Mouse (Mus musculus): ENCODE measurements at regions not wholly inside any gene's neighbourhood (a gene's known extent, or its start where the extent isn't known, plus 50 kb on each side); places are given as distances from the start of the nearest gene placed in this dataset.
A peak's percentile ranks its signal among the peaks of the same experiment; 100 is the strongest.

DNA sequence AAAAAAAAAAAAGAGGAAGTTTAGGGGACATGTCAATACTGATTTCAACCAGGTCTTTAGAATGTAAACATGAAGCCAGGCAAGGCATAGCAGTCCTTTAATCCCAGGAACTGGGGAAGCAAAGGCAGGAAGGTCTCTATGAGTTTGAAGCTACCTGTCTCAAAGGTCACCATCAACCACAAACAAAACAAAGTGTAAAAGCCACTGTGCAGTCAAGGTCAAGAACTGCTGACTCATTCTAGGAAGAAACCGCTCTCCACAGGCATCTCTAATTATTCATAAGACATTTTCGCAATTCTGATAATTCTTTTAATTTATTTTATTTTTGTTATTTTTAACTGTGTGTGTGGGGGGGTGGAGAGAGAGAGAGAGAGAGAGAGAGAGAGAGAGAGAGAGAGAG lies 364.0 kb downstream of the Cntnap4 start:
- no peak for DNase-seq

DNA sequence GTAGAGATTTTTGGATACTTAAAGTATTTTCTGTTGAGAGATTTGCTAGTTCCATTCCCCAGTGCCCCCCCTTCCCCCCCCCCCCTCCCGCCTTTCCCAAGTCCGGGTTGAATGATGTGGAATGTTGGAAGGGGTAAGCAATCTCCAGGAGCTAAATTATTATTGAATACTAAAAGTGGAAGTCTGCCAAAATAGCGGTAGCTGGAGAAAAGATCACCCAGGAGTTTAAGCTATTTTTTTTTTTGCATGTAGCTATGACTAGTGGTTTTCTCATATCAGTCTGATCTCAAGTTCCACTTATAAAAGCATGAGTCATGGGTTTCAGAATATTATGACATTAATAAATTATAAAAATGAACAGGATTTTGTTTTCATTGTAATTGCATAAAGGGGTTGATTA lies 365.6 kb downstream of the Cntnap4 start:
- DNase-seq, result no peak

DNA sequence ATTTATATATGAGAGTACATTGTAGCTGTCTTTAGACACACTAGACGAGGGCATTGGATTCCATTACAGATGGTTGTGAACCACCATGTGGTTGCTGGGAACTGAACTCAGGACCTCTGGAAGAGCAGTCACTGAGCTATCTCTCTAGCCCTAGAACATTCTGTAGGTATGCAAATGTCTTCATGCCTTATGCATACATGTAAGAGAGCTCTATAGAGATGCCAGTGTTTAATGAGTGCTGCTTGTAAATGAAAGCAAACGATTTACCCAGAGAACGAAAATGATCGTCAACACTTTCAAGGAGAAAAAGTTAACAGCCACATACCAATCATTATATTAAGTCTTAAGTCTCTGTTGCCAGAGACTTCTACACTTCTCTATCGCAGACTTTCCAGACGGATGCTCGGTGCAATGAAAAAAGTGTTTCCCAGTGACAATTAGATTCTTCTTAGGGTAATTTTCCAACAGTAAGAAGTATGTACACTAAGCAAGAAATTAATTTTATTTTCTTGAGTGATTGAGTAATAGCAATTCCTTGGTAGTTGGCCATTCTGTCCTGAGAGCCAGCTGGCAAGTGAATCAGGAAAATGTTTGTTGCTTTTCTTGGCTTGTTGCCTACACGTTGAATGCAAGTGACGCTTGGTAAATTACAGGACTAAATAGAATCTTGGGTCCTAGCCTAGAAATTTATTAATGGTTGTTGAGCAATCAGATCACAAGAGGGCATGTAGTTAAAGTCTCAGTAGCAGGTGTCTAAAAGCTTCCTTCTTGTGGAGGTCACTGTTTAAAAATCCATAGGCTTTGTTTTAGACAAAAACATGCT lies 366.3 kb downstream of the Cntnap4 start:
- peak; percentile 51 for DNase-seq

DNA sequence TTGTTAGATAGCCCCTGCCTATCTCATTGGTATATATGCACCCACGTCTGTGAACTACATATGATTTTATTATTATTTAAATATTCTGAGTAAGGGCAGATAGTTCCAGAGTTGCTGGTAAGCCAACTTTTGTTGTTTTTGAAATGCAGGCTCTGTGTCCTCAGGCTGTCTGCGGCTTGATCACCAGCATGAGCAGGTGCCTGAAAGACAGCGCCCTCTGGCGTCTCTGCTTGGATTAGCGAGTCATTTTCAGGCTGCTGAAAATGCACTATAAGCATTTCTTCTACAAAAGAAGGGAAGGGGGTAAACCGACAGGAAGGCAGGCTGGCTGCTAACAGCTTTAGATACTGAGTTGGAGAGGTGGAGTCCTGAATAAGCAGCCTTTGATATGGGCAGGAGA lies 402.6 kb downstream of the Cntnap4 start:
- DNase-seq, result peak; percentile 76

DNA sequence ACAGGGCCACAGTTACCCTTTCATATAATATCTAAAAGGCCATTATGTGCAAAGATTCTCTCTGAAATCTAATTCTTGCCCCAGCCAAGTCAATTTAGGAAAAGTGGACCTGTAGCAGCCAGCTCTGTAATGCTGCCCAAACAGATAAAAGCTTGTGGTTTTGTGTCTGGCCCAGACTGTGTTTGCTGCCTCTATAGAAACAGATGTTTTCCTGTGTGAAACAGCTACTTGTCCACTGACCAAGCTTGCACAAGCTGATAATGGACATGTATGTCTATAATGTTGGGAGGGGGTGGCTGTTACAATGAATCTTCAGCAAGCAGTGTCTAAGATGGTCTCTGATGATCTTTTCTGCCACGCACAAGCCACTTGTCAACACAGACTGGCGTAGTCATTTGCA lies 405.9 kb downstream of the Cntnap4 start:
- no peak for DNase-seq

DNA sequence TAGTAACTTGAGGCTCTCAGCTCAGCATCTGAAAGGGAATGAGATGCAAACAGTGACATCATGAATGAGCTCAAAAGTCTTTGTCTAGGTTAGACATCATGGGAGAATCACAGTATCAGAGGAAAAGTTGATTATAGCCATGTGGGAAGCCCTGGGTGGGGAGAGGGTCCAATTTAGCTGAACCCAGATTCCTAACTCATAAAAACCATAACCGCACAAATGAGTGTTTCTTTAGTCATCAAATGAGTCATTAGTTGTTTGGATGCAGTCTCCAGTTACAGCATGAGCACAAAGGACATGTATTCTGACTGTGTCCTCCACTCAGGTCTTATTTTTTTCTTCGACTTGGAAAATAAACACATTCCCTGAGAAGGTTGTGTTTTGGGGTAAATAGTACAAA lies 406.5 kb downstream of the Cntnap4 start:
- DNase-seq, result no peak

DNA sequence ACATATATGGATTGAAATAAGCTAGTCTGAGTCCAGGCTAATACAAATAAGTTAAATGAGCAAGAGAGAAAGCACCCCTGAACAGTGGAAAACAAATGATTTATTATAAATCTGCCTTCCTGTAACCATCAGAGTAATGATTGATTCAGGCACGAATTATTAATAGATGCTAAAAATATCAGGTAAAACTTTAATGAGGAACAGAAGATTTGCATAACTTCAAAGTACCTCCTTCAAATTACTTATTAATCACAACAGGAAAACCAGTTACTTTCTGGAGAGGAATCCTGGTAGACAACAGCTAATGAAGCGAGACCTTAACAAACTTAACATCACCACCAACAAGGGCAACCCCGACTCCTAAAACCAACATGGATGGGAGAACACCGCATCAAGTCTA lies 423.9 kb downstream of the Cntnap4 start:
- DNase-seq, result no peak

DNA sequence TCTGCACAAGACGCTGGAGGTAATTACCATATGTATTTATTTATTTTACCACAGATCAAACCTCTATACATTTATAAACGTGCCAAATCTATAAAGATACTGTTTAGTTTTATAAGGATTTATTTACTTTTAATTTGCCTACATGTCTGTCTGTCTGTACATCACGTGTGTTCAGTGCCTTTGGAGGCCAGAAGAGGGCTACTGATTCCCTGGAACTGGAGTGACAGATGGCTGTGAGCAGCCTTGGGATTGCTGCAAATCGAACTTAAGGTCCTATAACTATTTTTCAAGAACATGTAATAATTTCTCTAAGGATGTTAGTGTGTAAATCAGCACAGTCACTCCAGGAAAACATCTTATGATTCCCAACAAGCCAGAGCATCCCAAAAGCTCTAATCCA lies 437.5 kb downstream of the Cntnap4 start:
- peak; percentile 4 for DNase-seq

- no peak for DNase-seq
Observed at GRCm38 (mm10) chr8:113028880-113029279, 459.0 kb downstream of the Cntnap4 start.

DNA sequence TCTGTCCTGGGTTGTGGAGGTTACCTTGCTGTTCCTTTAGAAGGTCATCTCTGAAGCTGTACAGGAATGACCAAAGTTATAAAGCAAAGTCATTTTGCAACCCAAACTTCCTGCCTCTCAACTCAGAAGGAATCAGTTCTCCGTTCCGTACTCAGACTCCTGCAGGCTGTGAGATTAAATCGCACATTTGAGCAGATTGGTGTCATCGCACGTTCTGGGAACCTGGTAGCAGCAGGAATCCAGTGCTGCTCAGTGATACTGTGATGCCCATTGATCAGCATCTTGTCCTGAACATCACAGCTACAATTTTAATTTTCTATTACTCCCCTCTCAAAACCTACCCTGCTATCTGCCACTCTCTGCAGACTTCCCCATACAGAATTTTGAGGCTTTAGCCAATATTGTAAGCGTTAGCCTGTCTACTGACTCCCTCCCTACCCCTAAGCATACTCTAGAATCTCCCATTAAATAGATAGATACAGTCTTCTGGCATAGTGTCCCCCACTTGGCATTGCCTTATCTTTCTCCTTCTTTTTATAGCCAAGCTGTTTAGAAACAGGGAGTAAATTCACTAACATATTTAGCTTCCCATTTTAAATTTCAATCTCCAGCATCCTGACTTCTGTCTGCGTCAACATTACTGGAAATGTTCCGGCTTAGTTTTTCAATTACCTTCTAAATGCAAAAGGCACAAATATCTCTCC lies 482.1 kb downstream of the Cntnap4 start:
- DNase-seq, result no peak

- DNase-seq, result no peak
Observed at GRCm38 (mm10) chr8:113065246-113066169, 495.7 kb downstream of the Cntnap4 start.

- no peak for DNase-seq
Observed at GRCm38 (mm10) chr8:113066170-113066708, 496.4 kb downstream of the Cntnap4 start.

DNA sequence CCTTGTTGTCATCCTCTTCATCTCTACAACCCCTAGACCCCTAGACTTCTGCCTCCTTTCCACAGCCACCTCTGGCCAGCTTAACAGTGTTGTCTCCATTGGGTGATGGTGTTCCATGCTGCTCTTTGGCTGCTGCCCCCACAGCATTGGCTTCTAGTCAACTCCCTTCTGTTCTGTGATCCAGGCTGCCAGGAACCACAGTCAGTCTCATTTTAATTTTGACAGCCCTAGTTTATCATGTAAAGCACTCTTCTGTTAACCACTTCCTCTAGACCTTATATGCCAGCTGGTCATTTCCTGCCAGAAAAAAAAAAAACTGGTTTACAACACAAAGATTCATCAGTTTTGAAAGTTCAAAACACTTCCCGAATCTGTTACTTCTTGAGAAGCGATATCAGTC lies 514.1 kb downstream of the Cntnap4 start:
- DNase-seq, result no peak

GRCm38 (mm10) chr8:113087586-113087985 lies 517.7 kb downstream of the Cntnap4 start:
- no peak for DNase-seq

DNA sequence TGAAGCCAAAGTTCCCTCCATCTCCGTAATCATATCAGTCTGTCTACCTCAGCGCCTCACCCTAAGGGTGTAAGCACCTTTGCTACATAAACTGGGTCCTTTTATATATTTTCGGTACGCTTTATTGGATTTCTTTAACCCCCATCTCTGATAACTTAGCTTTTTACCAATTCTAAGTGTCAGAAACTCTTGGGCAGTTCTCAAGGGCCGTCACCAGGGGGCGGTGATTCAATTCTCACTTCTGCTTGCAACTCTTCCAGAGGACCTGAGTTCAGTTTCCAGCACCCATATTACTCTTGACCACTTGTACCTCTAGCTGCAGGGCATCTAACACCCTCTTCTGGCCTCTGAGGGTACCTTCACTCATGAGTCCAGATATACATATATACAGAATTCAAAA lies 523.7 kb upstream of the Mon1b start:
- DNase-seq, result no peak

DNA sequence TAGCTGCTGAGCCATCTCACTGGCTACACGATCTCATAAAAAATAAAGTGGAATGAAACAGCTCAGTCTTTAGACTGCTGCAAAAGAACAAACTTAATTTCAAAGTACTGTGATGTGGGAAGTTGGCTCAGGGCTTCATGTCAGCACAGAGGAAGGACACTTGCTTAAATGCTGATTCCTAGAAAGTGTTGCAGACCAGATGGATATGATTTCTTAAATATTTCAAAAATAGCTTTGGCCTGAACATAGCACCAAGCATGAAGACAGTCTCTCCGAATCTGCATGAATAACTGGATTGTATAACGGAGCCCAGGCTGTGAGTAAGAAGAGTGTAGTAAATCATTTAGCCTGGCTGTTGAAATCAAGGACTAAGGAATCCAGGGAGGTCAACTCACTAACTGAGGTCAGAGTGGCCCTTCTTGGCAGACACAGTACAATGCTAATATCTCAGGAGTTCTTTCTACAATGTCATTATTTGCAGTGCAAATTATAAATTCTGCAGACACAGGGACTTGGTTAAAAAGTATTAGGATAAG lies 521.2 kb upstream of the Mon1b start:
- DNase-seq, result peak; percentile 8

DNA sequence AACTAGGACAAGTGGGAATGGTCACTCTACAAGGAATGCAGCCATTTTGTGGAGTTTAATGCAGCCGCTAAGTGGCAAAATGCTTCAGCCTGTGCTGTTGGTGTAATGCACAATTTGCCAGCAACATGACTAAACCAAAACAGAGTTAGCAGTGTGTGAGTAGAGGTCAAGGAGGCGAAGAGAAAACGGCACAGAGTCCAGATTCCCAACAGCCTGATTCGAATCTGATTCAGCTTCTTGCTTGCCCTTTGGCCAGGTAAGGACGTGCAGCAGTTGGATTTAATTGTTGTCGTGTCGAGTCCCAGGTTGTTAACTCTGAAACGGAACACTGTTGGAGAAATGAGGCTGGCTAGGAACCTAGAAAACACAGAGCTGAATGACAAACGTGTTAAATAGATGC lies 518.1 kb upstream of the Mon1b start:
- no peak for DNase-seq

DNA sequence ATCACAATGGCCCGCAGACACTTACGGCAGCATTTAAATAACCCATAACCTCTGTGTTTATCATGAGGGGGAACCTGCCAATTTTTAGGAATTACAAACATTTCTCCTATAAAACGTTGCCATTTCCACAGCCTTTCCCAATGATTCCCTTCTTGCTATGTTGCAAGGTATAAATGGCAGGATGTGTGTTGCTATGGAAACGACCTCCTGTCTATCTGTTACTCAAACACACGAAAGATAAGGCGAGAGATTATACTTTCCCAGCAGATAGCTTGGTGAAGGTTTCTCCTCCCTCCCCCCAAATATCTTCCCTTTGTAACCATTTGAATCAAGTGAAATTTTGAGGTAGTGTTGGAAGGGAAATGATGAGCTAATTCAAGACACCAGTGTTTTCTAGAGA lies 509.8 kb upstream of the Mon1b start:
- DNase-seq, result no peak

- DNase-seq, result no peak
Observed at GRCm38 (mm10) chr8:113137361-113137760, 498.0 kb upstream of the Mon1b start.

GRCm38 (mm10) chr8:113140021-113140420 lies 495.4 kb upstream of the Mon1b start:
- no peak for DNase-seq

DNA sequence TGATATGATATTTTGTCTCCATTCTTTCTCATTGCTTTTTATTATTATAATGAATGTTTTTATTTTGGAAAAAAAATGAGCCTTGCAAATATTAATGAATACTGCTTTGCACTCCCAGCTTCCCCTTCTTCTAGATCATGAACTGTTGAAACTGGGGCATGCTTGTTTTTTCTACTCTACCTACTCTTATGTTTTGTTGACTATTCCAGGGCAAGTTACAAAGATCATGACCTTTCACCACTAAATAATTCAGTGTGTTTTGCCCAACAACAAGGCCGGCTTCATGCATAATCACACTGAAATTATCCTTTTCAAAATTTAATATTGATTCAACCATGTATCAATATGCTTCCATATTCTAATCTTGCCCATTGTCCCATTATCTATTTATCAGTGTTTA lies 494.3 kb upstream of the Mon1b start:
- no peak for DNase-seq

- DNase-seq, result no peak
Observed at GRCm38 (mm10) chr8:113176591-113176990, 458.8 kb upstream of the Mon1b start.
